Mouse (Mus musculus) heart, postnatal 0 days (tissue): ENCODE data around the gene Gm20538. TPM values are rescaled to one million over a fixed set of nuclear protein-coding genes. Genes with fewer than 3 reads are reported as not detected.

Source experiments
- ATAC-seq: fragments of 200-750 bp; cut with Nextera tagmentation; 2 replicates; pipeline ENCODE4 v1.8.0; 2017; ENCODE audit warnings: low read depth, moderate number of reproducible peaks, moderate library complexity; ENCODE audit not compliant: insufficient read depth
- DNase-seq: peaks from one replicate; pipeline ENCODE4 v3.0.0-alpha.2; 2016; ENCODE audit warnings: low spot score
- H3K27ac ChIP-seq: fragments of 300-500 bp; sonication (generic); 2 replicates; pipeline ENCODE4 v1.5.1; 2014; ENCODE audit warnings: low read depth, mild to moderate bottlenecking
- H3K27me3 ChIP-seq: fragments of 300-500 bp; sonication (generic); 2 replicates; pipeline ENCODE4 v1.6.1; 2014; ENCODE audit warnings: low read length, mixed read lengths; ENCODE audit not compliant: control insufficient read depth, insufficient read depth
- H3K36me3 ChIP-seq: fragments of 300-500 bp; sonication (generic); replicated peaks from 2 replicates; pipeline ENCODE4 v1.6.1; 2014; ENCODE audit warnings: low read length, mixed read lengths; ENCODE audit not compliant: control insufficient read depth, insufficient read depth
- H3K4me1 ChIP-seq: fragments of 300-500 bp; sonication (generic); 2 replicates; pipeline ENCODE4 v1.6.1; 2014; ENCODE audit warnings: antibody characterized with exemption; ENCODE audit not compliant: control insufficient read depth, insufficient read depth
- H3K4me2 ChIP-seq: fragments of 300-500 bp; sonication (generic); 2 replicates; pipeline ENCODE4 v1.6.1; 2014; ENCODE audit warnings: low read depth, mild to moderate bottlenecking, low read length, moderate library complexity
- H3K4me3 ChIP-seq: fragments of 300-500 bp; sonication (generic); 2 replicates; pipeline ENCODE4 v1.5.1; 2014; ENCODE audit warnings: low read depth, low read length
- H3K9ac ChIP-seq: fragments of 300-500 bp; sonication (generic); replicated peaks from 2 replicates; pipeline ENCODE4 v1.6.1; 2014; ENCODE audit warnings: low read depth, low read length, mixed read lengths
- H3K9me3 ChIP-seq: fragments of 300-500 bp; sonication (generic); replicated peaks from 2 replicates; pipeline ENCODE4 v1.6.1; 2016; ENCODE audit warnings: low read length; ENCODE audit not compliant: control insufficient read depth
- CTCF ChIP-seq: IDR thresholded peaks from 2 replicates; pipeline ENCODE4 v1.5.1; 2016; ENCODE audit warnings: antibody characterized with exemption, control low read depth, low read depth
- EP300 ChIP-seq: IDR thresholded peaks from 2 replicates; pipeline ENCODE4 v1.6.1; 2016; ENCODE audit warnings: antibody characterized with exemption, low read depth
- WGBS: fragments of 180-500 bp; shearing (Covaris S2); extraction: QIAGEN DNeasy Blood & Tissue Kit; methylation state at CpG from one replicate; pipeline ENCODE4 v1.1.7; 2014; 5-methylcytosine and 5-hydroxymethylcytosine counted together
- polyA plus RNA-seq: library from polyadenylated mRNA; unstranded; fragments of >200 nt; fragmentation: Nextera tagmentation; extraction: Ambion mirVana; gene quantifications from 2 replicates; pipeline ENCODE4 v1.2.1, GENCODE M21; 2015
- total RNA-seq: library from RNA; depleted of rRNA; stranded (reverse); fragments of >200 nt; gene quantifications from 2 replicates; pipeline ENCODE4 v1.2.3, GENCODE M21; 2014; ENCODE audit warnings: low replicate concordance

The Gm20538 gene
- total and polyA plus RNA-seq, 2 experiments from 2014 or later = not detected

DNA sequence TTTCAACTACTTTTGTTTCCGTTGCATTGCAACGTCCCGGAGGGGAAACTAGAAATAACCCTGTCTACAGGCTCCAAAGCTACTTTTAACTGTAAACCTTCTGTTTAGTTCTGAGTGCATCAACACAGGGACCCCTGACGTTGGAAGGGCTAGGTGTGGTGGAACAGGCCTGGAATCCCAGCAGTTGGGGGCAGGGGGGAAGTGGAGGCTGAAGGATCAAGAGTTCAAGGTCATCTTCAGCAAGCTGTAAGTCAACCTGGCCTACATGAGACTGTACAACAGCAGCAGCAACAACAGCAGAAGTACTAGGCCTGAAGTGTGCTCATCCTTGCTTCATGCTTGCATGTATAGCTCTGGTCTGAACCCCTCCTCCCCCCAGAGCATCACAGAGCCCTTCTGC, 35.4 kb upstream of the Gm20538 start:
- H3K27ac ChIP-seq = no peak overlapping the region
- peaks cover 27% of the 10 kb centered on the region; the same call in 1 of the 2 replicates for H3K27me3 ChIP-seq
- H3K9me3 ChIP-seq = no peaks in the 10 kb centered on the region
- no peak for DNase-seq
- TF ChIP-seq CTCF (no peak), EP300 (no peak)
- no peak overlapping the region for H3K4me3 ChIP-seq
- H3K36me3 ChIP-seq = no peaks in the 10 kb centered on the region
- no peak overlapping the region for H3K9ac ChIP-seq
- no peak overlapping the region for H3K4me2 ChIP-seq
- no peaks in the 10 kb centered on the region for H3K4me1 ChIP-seq
- WGBS = 47% methylated on average over 4 of the region's 4 CpGs
- ATAC-seq = no peak

DNA sequence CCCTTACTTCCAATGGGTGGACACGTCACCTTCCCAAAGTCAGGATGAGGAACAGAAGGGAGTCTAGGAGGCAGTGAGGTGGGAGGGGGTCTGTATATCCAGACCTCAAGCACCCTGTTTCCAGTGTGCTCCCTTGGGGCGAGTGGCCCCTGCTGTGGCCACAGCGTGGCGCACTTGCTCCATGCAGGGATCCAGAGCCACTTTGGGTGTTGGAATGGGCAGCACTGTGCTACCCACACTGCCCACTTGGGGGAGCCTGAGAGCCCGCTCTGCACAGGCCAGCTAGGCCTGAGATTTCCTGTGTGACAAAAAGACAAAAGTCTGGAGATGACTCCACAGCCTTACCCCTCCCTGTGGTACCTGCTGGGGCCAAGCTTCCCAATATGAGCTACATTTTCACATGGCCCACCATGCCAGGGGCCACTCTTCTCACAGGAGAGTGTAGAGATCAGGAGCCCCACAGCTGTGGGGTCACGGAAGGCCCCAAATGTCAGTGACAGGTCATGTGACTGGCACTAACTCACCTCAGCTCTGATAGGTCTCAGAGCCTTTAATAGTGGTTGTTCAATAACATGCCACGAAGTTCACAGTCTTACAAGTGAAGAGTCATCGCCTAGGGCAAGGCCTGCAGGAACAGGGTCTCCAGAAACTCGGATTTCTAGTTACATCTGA, 30.1 kb upstream of the Gm20538 start:
- DNase-seq (peak; percentile 83), ATAC-seq (peak; percentile 81)
- Histone ChIP-seq H3K4me1 (no peaks in the 10 kb centered on the region), H3K27me3 (peaks cover 24% of the 10 kb centered on the region; the same call in 1 of the 2 replicates), H3K9ac (no peak overlapping the region), H3K4me2 (no peak overlapping the region), H3K36me3 (no peaks in the 10 kb centered on the region), H3K4me3 (no peak overlapping the region), H3K27ac (no peak overlapping the region), H3K9me3 (no peaks in the 10 kb centered on the region)
- TF ChIP-seq CTCF (peak; percentile 100), EP300 (no peak)
- 37% methylated on average over 9 of the region's 9 CpGs for whole genome bisulfite sequencing

DNA sequence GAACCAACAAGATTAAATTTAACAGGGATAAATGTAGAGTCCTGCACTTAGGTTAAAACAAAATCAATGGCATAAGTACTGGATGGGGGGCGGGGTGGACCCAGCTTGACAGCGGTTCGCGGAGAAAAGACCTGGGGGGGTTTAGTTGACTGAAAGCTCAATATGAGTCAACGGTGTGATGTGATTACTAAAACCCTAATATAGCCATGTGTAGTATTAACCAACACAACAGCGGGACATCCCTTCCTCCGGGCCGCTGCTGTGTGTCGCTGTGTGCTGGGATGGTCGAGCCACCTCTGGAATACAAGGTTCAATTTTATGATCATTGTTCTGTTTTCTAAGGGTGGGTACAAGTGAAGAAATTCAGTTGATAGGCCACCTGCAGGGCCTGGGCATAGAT, 29.5 kb upstream of the Gm20538 start:
- no peak overlapping the region for H3K4me3 ChIP-seq
- 82% methylated on average over 10 of the region's 10 CpGs for WGBS
- H3K9ac ChIP-seq = no peak overlapping the region
- TF ChIP-seq CTCF = no peak
- TF ChIP-seq EP300 = no peak
- no peaks in the 10 kb centered on the region for H3K36me3 ChIP-seq
- H3K4me2 ChIP-seq = no peak overlapping the region
- peaks cover 19% of the 10 kb centered on the region; the same call in 1 of the 2 replicates for H3K27me3 ChIP-seq
- no peak for DNase-seq
- no peak overlapping the region for H3K27ac ChIP-seq
- no peaks in the 10 kb centered on the region for H3K4me1 ChIP-seq
- no peaks in the 10 kb centered on the region for H3K9me3 ChIP-seq
- no peak for ATAC-seq

DNA sequence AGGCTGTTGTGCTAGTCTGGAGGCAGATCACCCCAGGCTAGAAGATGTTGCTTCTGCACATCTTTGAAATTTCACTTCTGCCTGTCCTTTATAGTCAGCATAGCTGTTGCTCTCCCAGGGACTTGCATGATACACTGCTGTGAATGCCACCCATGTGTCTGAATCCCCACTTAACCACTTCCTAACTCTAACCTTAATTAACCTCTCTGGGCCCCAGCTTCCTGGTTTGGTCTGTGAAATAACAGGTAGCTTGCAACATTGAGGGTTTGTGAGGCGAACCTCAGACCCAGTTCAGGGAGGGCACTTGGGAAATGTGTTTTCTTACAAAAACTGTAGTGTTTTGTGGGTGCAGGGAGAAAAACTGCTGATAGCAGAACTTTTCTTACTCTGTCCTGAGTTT, 25.4 kb upstream of the Gm20538 start:
- DNase-seq = no peak
- Histone ChIP-seq H3K9me3 (no peaks in the 10 kb centered on the region), H3K27ac (no peak overlapping the region), H3K4me1 (no peaks in the 10 kb centered on the region), H3K4me3 (no peak overlapping the region), H3K36me3 (peaks cover 19% of the 10 kb centered on the region), H3K27me3 (0 out of 2 replicates have a peak, but pooled peaks cover 1% of the 10 kb centered on the region), H3K9ac (no peak overlapping the region), H3K4me2 (no peak overlapping the region)
- ATAC-seq = no peak
- TF ChIP-seq CTCF (no peak), EP300 (no peak)
- 93% methylated on average over 1 of the region's 1 CpGs for WGBS

DNA sequence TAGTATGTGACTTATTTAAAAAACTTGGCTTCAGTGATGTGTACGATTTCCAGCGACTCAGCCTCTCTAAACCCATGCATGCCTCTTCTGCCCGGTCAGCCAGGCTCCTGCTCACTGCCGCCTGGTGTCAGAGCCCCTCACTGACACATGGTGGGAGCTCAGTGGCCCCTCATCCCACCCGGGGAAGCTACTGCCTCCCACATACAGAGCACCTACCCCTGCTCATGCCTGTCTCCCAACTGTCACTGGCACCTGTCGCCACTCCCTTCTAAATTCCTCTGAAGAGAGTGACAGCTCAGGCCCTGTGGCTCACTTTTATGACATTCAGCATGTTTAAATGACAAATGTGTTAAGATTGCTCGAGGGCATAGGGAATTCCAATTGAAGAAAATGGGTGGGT, 23.6 kb upstream of the Gm20538 start:
- Histone ChIP-seq H3K4me2 (no peak overlapping the region), H3K9me3 (no peaks in the 10 kb centered on the region), H3K9ac (no peak overlapping the region), H3K4me3 (no peak overlapping the region), H3K27ac (no peak overlapping the region), H3K4me1 (no peaks in the 10 kb centered on the region), H3K36me3 (peaks cover 37% of the 10 kb centered on the region), H3K27me3 (no peaks in the 10 kb centered on the region)
- WGBS = 62% methylated on average over 7 of the region's 7 CpGs
- no peak for TF ChIP-seq EP300
- no peak for TF ChIP-seq CTCF
- ATAC-seq (no peak), DNase-seq (no peak)

DNA sequence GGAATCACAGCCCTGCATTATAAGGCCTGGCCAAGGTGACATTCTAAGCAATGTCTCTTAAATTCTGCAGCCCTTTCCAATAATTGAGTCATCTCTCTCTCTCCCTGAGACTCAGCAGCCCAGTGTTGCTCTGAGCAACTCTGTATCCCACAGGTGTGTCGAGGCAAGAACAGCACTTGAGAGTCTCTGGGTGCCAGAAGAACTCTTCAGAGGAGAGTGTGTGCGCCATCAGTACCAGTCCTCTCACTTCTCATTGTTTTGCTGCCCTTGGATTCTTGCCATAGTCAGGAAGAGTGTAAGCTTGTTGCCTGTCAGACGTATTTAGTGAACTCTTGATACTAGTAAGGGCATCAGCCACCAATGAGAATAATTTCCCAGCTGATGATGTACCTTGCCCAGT, 15.1 kb upstream of the Gm20538 start:
- Histone ChIP-seq H3K4me2 (no peak overlapping the region), H3K27ac (no peak overlapping the region), H3K9me3 (no peaks in the 10 kb centered on the region), H3K4me3 (no peak overlapping the region), H3K36me3 (peaks cover 73% of the 10 kb centered on the region), H3K27me3 (no peaks in the 10 kb centered on the region), H3K4me1 (peaks cover 14% of the 10 kb centered on the region), H3K9ac (no peak overlapping the region)
- ATAC-seq = no peak
- 73% methylated on average over 3 of the region's 3 CpGs for WGBS
- DNase-seq = no peak
- TF ChIP-seq CTCF = no peak
- TF ChIP-seq EP300 = no peak
